Comparison of ENCODE assay signal across 19 mouse cellular contexts in genomic region chr1:74003723-74004122, GRCm38 (mm10).
DNase-seq lines count a peak whose midpoint lies in the region; ATAC-seq and TF ChIP-seq lines count a peak whose summit lies in the region.
"Had no signal": no experiment of that assay in that cellular context is flagged by ENCODE, and none has a peak within 500 bp of the region (broad histone marks: within the 10 kb centered on the region; RNA-seq: fewer than 3 reads in every experiment).

No protein-coding gene starts in this region.

- H3K9ac ChIP-seq in heart, embryonic 16.5 days (ENCODE audit: low read length), result no peak overlapping the region
- no peak overlapping the region for H3K9ac ChIP-seq in liver, embryonic 16.5 days (ENCODE audit: low read depth, low read length)
- no peak overlapping the region for H3K9ac ChIP-seq in liver, embryonic 12.5 days
- H3K9ac ChIP-seq: forebrain, embryonic 13.5 days; hindbrain, embryonic 15.5 days; limb, embryonic 13.5 days had no signal

- WGBS in heart, embryonic 16.5 days, result 43% methylated on average over 2 of the region's 2 CpGs
- 31% methylated on average over 2 of the region's 2 CpGs for WGBS in liver, embryonic 16.5 days (ENCODE audit: insufficient replicate concordance)
- 74% methylated on average over 2 of the region's 2 CpGs for WGBS in liver, embryonic 12.5 days (ENCODE audit: insufficient replicate concordance)

- H3K27me3 ChIP-seq in heart, embryonic 16.5 days (ENCODE audit: control insufficient read depth, insufficient read depth, low read length), result no peaks in the 10 kb centered on the region
- no peaks in the 10 kb centered on the region for H3K27me3 ChIP-seq in liver, embryonic 16.5 days (ENCODE audit: control insufficient read depth, insufficient read depth, low read depth, low read length)
- no peaks in the 10 kb centered on the region for H3K27me3 ChIP-seq in liver, embryonic 12.5 days (replicated peaks)
- H3K27me3 ChIP-seq: forebrain, embryonic 13.5 days; hindbrain, embryonic 15.5 days; limb, embryonic 13.5 days had no signal

- H3K9me3 ChIP-seq in heart, embryonic 16.5 days (replicated peaks; ENCODE audit: control insufficient read depth, low read length), result no peaks in the 10 kb centered on the region
- H3K9me3 ChIP-seq in liver, embryonic 16.5 days (replicated peaks; ENCODE audit: control insufficient read depth, low read length), result no peaks in the 10 kb centered on the region
- H3K9me3 ChIP-seq in liver, embryonic 12.5 days (replicated peaks), result no peaks in the 10 kb centered on the region
- H3K9me3 ChIP-seq: forebrain, embryonic 13.5 days; hindbrain, embryonic 15.5 days; limb, embryonic 13.5 days had no signal

- peaks cover 98% of the 10 kb centered on the region for H3K4me1 ChIP-seq in heart, embryonic 16.5 days (ENCODE audit: control insufficient read depth, insufficient read depth, low read length)
- peaks cover 52% of the 10 kb centered on the region for H3K4me1 ChIP-seq in liver, embryonic 16.5 days (ENCODE audit: control insufficient read depth, low read depth, low read length)
- peaks cover 72% of the 10 kb centered on the region for H3K4me1 ChIP-seq in liver, embryonic 12.5 days

- H3K4me2 ChIP-seq in heart, embryonic 16.5 days (ENCODE audit: low read depth, low read length), result no peak overlapping the region
- no peak overlapping the region for H3K4me2 ChIP-seq in liver, embryonic 16.5 days (ENCODE audit: low read depth, low read length)
- H3K4me2 ChIP-seq in liver, embryonic 12.5 days, result no peak overlapping the region
- H3K4me2 ChIP-seq: forebrain, embryonic 13.5 days; hindbrain, embryonic 15.5 days; limb, embryonic 13.5 days; midbrain, embryonic 11.5 days had no signal

- DNase-seq in gastrocnemius, adult 2 months, result no peak
- no peak for DNase-seq in gastrocnemius, adult 8-10 months (ENCODE audit: low spot score in 2 of 2)
- no peak for DNase-seq in heart, postnatal 10 days
- DNase-seq: adrenal gland, postnatal 14 days; cerebellum, adult 9-10 months; kidney, adult 8-10 months; kidney, postnatal 25 days; lung, adult 2 months; thymus, adult 18-20 months; thymus, postnatal 4 days had no signal

- intact Hi-C loops in gastrocnemius, adult 2 months (cut with DNase I), result no loop called here
- intact Hi-C loops in heart, postnatal 10 days (cut with DNase I), result no loop called here

- no peaks in the 10 kb centered on the region for H3K36me3 ChIP-seq in heart, embryonic 16.5 days (ENCODE audit: control insufficient read depth, insufficient read depth)
- H3K36me3 ChIP-seq in liver, embryonic 16.5 days (ENCODE audit: control insufficient read depth, insufficient read depth), result no peaks in the 10 kb centered on the region
- no peaks in the 10 kb centered on the region for H3K36me3 ChIP-seq in liver, embryonic 12.5 days
- H3K36me3 ChIP-seq: hindbrain, embryonic 15.5 days had no signal

- peak overlapping the region; percentile 97 for H3K27ac ChIP-seq in gastrocnemius, adult 2 months
- peak overlapping the region; percentile 62 for H3K27ac ChIP-seq in heart, embryonic 16.5 days (ENCODE audit: low read length)
- H3K27ac ChIP-seq in liver, embryonic 16.5 days (ENCODE audit: low read length), result 0 out of 2 replicates have a peak overlapping the region, but pooled peaks have one; percentile 45
- H3K27ac ChIP-seq in liver, embryonic 12.5 days, result no peak overlapping the region
- H3K27ac ChIP-seq: forebrain, embryonic 13.5 days; hindbrain, embryonic 15.5 days; limb, embryonic 13.5 days; macrophage had no signal

- no peak for ATAC-seq in heart, embryonic 16.5 days (replicated peaks; ENCODE audit: extremely low read depth, insufficient read depth, low FRiP score)
- ATAC-seq in liver, embryonic 16.5 days (ENCODE audit: low read depth), result no peak
- ATAC-seq in liver, embryonic 12.5 days, result no peak
- ATAC-seq in megakaryocyte-erythroid progenitor cell, adult 5-6 weeks (replicated peaks; ENCODE audit: low FRiP score, low TSS enrichment, poor library complexity, severe bottlenecking), result peak; percentile 48
- ATAC-seq: forebrain, embryonic 13.5 days had no signal

- no peak for TF ChIP-seq CTCF in gastrocnemius, adult 2 months (IDR thresholded peaks at IDR 0.05)

- H3K4me3 ChIP-seq in gastrocnemius, adult 2 months, result no peak overlapping the region
- no peak overlapping the region for H3K4me3 ChIP-seq in heart, embryonic 16.5 days (ENCODE audit: low read length)
- H3K4me3 ChIP-seq in liver, embryonic 16.5 days (ENCODE audit: low read depth, low read length), result no peak overlapping the region
- no peak overlapping the region for H3K4me3 ChIP-seq in liver, embryonic 12.5 days
- H3K4me3 ChIP-seq: forebrain, embryonic 13.5 days; hindbrain, embryonic 15.5 days; limb, embryonic 13.5 days had no signal
